Mouse (Mus musculus): ENCODE measurements around the gene Itgbl1. TPM values are rescaled to one million over a fixed set of nuclear protein-coding genes. Genes with fewer than 3 reads are reported as not detected.

Itgbl1 gene
- polyA plus RNA-seq, 1 experiment = 0.06 TPM

- Histone ChIP-seq H3K79me2 (ENCODE audit: control insufficient read depth, insufficient read depth) (no peaks in the 10 kb centered on the region), H3ac (ENCODE audit: control insufficient read depth, insufficient read length, low read depth) (no peak overlapping the region), H3K79me3 (ENCODE audit: low read depth) (no peaks in the 10 kb centered on the region), H3K36me3 (ENCODE audit: control insufficient read depth, insufficient read depth) (no peaks in the 10 kb centered on the region), H3K4me3 (ENCODE audit: insufficient read depth, poor library complexity, severe bottlenecking) (no peak overlapping the region), H3K27me3 (ENCODE audit: control insufficient read depth, insufficient read depth, insufficient read length) (no peaks in the 10 kb centered on the region)
- no peak for TF ChIP-seq CEBPB (IDR thresholded peaks at IDR 0.05; ENCODE audit: low read depth)
- no peak for TF ChIP-seq MYOG (IDR thresholded peaks at IDR 0.05; ENCODE audit: control insufficient read depth, extremely low read depth, insufficient read length)
- TF ChIP-seq USF1 (IDR thresholded peaks at IDR 0.05; ENCODE audit: low read depth) = no peak
- no peak for TF ChIP-seq MYOD1 (IDR thresholded peaks at IDR 0.05; ENCODE audit: control insufficient read depth, insufficient read length, low read depth)
- TF ChIP-seq MAX (IDR thresholded peaks at IDR 0.05) = no peak
- TF ChIP-seq CTCF (IDR thresholded peaks at IDR 0.05; ENCODE audit: control insufficient read depth, insufficient read depth, insufficient read length) = no peak
- TF ChIP-seq FOSL1 (IDR thresholded peaks at IDR 0.05; ENCODE audit: insufficient read depth, low read length, poor library complexity, severe bottlenecking) = no peak
Observed at GRCm38 (mm10) chr14:123990591-123991195, 330.9 kb downstream of the Itgbl1 start.

Other genes with a start within 250 kb of the Itgbl1 start
- gene Nalcn, start 32.8 kb upstream of the Itgbl1 start, polyA plus RNA-seq (2012; fragmentation: generic; extraction: Trizol) = not detected

Measured in C2C12 (cell line).